Mouse (Mus musculus) frontal cortex, postnatal 14 days (tissue): ENCODE results near the gene Hivep3.
A peak's percentile ranks its signal among the peaks of the same experiment; 100 is the strongest.

Experiments
- DNase-seq, 2 experiments: peaks; one replicate each; pipeline ENCODE4 v3.0.0; 2022; ENCODE audit warnings: low spot score in 2 of 2

The Hivep3 gene

DNA sequence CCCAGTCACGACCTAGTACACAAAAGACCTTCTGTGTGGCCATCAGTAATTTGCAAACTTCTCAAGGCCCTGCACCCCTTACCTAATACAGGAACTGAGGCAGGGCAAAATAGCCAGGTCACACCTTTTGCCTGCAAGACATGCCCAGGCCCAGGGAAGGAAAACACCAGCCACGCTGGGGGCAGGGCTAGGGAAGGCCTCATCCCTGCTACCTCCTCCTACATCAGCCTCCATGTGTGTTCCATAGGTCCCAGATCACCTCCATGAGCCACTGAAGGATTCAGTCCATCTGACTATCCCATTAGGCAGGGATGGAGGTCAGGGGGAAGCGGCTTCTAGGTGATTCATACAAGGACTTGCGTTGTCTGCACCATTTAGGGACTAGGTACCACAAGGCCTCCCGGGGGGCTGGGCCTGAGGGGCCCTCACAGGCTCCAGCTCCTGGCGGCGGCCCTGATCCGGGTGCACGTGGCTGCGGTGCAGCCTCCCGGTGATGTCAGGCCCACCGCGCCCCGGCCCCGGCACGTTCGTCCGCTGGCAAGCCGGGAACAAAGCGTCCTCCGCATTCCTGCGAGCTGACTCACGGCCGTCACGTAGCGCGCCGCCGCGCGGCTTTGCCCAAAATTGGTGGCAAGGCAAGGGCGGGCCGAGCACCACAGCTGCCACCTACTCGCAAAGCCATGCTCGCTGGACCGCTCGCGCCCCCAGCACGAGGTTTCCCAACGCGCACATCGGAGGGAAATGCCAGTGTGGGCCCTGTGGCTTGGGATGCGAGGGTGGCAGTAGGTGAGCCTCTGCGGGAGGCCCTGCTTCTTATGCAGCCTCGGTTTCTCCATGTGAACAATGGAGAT, 414.9 kb downstream of the Hivep3 start:
- peak; percentile 59 to 67 for DNase-seq

DNA sequence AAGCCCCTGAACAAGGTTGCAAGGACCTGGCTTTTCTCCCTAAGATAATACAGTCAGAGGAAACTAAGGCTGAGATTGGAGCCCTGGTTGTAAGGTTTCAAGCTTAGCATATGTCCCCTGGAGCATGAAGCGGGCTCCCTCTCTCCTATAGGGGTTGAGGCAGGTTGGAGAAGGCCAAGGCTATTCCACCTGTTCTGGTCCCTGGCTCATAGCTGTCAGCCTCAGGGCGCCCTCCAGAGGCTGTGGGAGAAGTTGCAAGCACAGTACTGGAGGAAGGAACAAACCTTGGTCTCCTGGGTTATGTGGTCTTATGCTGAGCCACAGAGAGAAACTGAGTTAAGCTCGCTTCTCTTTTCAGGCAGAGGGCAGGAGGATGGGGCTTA, 415.5 kb downstream of the Hivep3 start:
- DNase-seq = no peak

DNA sequence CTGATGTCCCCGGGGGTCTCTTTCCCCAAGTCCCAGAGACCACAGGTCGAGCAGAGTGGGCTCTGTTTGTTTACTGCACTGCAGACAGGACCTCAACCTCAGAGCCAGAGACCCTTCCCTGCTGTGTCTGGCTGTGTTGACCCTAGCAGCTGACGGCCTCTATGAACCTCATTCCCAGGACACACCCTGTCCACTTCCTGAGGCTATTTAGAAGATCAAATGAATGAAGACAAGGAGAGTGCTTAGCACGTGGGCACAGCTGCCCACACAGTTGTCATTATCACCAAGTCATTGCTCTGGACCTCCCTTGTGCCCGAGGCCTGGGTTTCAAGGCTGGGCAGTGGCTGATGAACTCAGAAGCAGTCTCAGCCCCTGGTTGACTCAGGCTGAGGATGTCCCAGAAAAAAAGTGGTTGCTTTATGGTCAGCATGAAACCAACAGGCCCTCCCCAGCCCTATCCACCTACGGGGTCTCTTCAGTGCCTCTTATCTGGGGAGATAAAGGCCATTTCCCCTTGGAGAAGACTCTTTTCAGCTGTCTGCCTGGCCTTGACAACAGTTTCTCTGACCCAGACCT, 416.8 kb downstream of the Hivep3 start:
- no peak for DNase-seq

DNA sequence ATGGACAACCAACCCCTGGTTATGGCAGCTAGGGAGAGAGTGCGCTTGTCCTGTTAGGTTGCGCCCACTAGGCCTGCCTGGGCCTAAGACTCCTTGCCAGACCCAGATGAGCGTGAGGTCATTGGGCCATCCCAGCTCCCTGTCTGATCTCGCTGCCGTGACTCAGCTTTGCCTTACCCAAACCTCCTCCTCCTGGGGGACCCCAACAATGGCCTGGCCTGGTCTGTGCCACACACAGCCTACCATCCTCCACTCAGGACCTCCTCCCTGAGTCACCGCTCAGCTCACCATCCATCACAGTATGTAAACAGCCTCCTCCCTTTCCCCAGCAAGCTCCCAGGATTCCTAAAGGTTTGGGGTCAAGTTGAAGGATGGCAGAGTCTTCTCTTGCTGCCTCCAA, 418.3 kb downstream of the Hivep3 start:
- no peak for DNase-seq

DNA sequence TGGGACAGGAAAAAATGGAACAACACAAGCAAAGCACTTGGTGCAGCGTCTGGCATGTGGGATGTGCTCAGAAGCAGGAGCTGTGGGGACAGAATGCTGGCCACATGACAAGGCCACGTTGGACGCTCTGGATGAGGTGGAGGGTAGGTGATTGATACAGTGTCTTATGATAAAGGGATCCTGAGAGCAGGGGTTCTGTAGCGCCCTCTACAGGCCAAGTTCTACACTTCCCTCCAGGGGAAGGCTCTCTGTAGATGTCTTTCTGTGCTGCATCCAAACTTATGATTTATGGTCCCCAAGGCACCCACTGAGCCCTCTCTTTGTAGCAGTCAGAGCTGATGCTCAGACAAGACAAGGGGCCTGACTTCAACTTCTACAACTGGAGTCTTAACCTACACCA, 419.1 kb downstream of the Hivep3 start:
- DNase-seq = no peak

DNA sequence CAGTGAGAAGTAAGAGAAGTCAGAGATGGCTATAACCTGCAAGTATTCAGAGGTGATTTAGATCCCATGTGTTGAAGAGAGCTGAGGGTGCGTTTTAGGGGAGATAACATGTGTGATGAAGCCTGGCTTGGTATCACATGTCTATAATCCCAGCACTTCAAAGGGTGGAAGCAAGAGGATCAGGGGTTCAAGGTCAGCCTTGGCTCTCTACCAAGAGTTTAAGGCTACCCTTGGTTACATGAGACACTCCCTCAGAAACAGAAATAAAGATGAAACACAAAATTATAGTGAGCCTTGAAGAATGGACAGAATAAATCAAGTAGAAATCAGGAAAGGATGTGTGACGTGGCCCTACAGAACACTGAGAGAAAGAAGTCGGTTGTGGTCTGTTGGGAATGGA, 420.2 kb downstream of the Hivep3 start:
- no peak for DNase-seq

DNA sequence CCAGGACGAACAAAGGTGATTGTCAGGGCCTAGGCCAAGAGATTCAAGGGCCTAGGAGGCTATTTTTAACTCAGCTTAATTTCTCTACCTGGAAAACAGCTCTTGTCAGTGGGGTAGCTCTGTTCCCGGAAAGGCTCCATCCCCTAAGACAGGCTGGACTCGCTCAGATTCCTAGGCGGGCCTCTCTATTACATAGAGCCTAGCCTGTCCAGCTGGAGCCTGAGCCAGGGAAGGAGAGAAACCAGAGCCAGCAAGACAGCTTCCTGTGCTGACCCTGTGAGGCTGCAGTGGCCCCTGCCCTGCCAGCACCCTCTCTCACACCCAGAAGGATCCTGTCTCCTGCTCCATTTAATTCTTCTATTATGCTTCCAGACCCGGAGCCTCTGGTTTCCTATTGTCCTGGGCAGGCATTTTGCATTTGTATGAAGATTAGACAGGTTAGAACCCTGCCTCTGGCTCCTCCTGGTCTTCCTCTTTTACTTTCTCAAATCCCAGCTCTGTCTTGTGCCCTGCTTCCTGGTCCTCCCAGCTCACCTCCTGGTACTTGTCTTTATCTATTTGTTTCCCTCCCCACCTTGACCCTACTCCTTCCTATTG, 425.2 kb downstream of the Hivep3 start:
- no peak for DNase-seq

DNA sequence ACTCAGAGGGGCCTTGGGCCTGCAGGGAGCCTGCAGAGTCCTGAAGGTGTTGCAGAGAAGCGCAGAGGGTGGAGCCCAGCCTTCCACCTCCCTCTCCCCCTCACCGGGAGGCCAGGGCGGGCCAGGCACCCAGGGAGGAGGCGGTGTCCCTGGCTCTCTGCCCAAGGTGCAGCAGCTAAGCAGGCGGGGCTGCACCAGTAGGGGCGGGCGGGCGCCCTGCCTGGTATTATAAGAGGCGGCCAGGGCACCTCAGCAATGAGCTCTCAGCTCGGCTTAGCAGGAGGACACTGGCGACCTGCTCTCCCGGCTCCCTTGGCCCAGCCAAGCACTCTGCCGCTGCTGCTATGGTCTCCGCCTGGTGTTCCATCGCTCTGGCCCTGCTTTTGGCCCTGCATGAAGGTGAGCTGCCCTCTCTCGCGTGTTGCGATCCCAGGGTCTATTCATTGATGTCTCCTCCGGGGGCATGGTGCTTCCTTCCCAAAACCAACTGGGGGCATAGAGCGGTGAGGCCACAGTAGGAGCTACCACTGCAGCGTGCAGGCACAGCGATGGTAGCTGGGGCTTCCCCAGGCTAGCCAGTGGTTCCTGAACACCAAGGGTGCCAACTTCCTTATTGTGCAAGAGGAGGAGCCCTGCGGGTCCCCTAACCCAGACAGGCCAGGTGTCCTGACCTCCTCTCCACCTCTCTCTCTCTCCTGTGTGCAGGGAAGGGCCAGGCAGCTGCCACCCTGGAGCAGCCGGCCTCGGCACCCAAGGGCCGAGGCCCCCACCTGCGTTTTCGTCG, 427.8 kb downstream of the Hivep3 start, which contains the start of gene Edn2:
Gene Edn2 (plus strand): TSS at position 41 of the 784 bp plus-strand sequence.
- DNase-seq = no peak

DNA sequence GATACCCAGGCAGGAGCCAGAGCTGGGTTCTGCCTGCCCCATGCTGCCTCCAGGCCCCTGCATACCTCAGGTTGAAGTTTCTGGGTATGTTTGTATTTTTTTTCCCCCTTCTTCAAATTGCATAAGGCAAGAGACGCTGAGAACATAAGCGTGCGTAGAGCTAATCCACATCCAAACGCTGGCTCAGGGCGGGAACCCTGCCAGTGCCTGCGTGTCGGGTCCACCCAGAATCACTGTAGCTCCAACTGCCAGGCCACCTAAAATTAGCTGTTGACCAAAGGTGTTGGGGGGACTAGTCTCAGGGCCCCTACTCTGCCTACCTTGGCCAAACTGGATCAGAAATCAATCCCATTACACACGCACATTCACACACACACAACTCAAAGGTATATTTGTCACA, 429.0 kb downstream of the Hivep3 start:
- no peak for DNase-seq

DNA sequence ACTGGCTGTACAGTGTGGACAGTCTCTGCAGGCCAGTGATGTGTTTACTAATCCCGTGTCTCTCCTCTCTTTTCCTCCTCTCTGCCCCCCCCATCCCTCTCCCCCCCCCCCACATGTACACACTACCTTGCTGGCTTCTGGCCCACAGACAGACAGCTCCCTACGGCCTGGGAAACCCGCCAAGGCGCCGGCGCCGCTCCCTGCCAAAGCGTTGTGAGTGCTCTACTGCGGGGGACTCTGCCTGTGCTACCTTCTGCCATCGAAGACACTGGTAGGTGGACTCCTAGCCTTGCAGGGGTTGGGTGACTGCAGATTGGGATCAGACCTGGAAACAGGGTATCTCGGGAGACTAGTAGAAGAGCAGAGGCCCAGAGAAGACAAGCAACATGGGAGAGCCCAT, 429.7 kb downstream of the Hivep3 start:
- DNase-seq = no peak

DNA sequence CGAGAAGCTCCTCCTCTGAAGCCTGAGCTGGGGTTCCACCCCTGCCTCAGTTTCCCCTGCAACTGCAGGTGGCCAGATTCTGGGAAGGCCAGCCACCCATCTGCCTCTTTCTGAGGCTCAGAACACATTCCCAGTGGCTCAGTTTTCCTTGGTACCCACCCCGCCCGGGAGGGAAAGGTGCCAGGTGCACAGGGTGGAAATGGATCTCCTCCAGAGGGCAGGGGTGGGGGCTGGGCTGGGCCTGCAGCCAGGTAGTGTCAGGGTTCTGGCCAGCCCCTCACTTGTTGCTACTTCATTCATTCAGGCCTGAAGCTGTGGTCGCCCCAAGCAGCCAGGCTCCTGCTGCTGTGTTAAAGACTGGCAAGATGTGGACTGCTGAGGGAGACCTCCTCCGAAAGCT, 430.7 kb downstream of the Hivep3 start:
- no peak for DNase-seq

DNA sequence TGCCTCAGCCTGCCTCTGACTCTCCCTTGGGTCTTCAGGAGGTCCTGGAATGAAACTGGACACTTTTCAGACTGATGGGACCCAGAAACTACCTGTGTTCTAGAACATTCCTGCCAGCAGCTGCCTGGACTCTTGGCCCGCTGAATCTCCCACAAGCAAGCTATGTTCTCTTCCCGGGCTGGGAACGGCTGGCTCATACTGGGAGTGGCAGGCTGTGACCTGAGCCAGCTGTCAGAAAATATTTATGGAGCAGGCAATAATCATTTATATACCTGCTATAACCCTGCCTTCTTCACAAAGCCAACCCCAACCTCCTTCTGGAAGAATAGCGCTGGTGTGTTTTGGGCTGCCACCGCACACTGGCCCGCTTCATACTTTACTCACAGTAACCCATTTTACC, 434.2 kb downstream of the Hivep3 start:
- DNase-seq = no peak

DNA sequence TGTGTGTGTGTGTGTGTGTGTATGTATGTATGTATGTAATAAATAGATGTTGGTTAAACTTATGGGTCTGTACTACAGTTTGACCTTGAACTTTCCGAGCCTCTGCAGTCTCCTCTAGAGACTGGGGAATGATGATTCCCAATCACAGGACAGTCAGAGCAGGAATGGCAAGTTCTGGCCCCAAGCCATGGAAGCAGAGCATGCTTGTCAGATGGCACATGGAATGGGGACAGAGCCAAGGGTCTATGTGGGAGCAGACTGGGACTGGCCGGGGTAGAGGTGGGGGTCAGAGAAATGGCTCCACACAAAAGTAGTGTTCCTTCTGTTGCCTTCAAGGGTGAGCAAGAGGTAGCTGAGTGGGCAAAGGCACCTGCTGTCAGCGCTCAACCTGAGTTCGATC, 434.8 kb downstream of the Hivep3 start:
- no peak for DNase-seq

DNA sequence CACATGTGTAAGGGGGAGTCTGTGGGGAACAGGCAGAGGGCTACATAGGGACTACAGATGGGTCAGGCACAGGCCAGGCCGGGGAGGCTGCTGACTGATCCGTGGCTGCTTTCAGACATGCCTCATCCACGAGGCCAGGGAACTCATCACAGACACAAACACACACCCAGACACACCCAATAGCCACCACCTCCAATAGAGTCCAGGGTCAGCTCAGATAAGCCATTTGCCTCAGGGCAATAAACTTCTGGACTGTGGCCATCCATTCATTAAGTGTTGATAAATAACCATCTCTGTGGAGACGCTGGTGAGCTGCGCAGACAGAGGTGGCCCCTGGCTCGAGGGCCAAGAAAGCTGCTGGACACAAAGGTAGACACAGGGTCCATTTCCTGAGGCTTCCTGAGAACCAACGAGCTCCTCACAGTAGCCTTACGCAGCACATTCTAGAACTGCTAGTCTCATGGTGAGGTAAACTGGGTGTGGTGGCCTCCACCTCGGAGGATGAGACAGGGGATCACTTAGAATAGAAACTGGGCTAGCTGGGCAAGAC, 436.9 kb downstream of the Hivep3 start:
- no peak for DNase-seq

DNA sequence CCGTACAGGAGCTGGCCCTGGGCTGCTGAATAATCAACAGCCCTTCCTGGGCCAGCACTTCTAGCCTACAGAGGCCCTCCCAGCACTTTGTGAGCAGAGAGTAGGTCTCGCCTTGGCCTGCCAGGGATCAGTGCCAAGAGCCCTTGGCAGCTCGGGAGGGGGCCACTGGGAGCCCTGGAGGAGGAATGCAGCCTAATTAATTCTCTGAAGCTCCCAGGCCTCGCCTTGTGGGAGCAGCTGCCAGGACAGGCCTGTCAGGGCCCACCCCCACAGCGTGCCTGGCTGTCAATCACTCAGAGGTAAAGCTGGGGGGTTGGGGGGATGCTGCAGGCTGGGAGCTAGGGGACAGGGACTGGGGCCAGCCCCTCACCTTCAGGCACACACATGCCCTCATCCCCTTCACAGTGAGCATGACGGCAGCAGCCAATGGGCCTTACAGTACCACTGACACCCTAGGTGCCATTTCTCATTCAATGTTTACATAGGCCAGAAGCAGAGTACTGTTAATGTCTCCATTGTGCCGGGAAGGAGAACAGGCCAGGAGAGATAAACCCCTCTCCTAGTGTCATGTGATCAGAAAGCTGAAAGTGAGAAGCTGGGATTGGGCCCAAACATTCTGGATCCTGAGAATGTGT, 438.6 kb downstream of the Hivep3 start:
- DNase-seq = peak; percentile 30 to 46

DNA sequence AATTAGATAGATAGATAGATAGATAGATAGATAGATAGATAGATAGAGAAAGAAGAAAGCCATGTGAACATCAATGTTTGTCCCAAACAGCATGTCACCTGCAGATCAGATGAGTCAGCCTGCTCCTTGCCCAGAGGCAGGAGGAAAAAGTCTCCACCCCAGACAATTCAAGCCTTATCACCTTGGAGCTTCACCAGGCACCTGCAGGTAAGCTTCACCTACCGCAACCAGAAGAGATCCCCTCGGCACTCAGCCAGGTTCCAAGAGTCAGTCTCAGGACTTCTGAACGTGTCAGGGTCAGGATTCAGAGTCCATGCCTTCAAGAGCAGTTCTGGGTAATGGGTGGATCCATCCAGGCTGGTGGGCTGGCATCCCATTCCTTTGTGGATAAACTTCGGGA, 445.5 kb downstream of the Hivep3 start:
- DNase-seq = no peak

DNA sequence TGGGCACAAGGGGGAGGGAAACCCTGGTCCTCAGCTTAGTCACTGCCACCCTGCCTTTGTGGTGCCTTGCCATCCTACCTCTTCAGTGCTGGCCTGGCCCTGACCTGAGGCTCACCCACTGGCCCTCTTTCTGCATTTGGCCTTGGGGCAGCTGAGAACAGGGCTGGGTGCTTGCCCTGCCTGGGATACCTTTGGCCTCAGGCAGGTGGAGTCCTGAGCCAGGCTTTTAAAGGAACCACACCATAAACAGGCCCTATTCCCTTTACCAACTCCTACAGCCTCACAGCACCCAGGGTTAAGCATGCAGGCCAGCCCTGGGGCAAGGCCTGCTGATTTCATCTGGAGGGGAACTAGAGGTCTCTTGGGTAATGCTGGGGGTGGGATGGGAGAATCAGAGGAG, 447.0 kb downstream of the Hivep3 start:
- DNase-seq = no peak

DNA sequence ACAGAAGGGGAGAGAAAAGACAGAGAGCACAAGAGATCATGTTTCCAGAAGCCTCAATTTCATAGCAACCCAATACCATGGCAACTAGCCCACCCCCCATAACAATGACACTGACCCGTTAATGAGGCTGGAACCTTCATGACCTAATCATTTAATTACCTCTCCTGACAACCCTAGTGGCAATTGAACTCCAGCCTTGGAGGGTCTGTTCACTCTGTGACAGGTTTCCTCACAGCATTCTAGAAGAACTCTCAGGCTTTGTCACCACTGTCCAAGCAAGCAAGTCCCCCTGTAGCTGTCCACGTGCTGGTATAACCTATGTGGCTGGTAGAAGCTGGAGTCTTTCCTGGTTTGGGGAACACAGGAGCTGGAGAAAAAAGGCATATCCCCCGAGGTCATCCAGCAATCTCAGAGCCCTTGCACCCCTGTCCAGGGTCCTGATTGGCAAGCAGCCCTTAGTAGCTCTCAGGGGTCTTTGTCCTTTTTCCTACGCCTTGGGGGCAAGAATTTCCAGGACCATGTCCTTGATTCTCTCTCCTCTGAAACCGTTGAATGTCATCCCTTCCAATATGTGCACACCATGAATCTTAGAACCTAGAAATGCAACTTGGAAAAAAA, 450.9 kb downstream of the Hivep3 start:
- no peak for DNase-seq

DNA sequence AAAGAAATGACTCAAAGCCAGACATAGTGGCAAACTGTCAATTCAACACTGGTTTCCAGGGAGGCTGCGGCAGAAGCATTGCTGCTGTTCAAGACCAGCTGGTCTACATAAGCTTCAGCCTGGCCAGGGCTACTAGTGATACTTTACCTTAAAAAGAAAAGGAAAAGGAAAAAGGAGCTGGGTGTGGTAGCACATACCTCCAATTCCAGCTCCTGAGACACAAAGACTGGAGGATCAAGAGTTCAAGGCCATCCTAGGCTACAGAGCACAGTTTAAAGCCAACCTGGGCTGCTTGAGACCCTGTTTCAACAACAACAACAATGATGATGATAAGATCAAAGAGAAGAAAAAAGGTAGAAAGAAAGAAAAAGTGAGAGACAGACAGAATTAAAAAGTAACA, 452.9 kb downstream of the Hivep3 start:
- DNase-seq = no peak

DNA sequence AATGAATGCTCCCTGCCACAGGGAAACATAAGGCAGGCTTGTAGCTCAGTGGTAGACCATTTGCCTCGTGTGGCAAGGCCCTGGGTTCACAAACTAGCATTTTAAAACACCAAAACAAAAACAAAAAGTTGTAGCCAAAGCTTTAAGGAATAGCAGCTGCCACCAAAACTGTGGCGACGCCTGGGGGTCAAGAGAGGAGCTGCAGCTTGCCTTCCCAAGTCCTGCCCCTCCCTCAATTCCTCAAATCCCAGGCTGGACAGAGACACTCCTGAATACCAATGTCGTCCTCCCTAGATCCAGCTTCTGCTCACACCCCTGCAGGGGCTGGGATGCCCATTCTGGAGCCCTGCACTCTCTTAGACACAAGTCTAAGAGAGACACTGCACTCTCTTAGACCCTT, 453.4 kb downstream of the Hivep3 start:
- no peak for DNase-seq
